Mouse (Mus musculus) embryonic facial prominence, embryonic 14.5 days (tissue): Measurements from ENCODE around the gene Stk17b. TPM values are rescaled to one million over a fixed set of nuclear protein-coding genes. Genes with fewer than 3 reads are reported as not detected.

Experiments
- ATAC-seq: fragments of 200-750 bp; cut with Nextera tagmentation; 2 replicates; pipeline ENCODE4 v1.8.0; 2017; ENCODE audit warnings: low read depth, moderate number of reproducible peaks, moderate TSS enrichment
- DNase-seq: peaks from one replicate; pipeline ENCODE4 v3.0.0-alpha.2; 2015; ENCODE audit warnings: low spot score
- H3K27ac ChIP-seq: fragments of 300-500 bp; sonication (generic); replicated peaks from 2 replicates; pipeline ENCODE4 v1.5.1; 2014; ENCODE audit warnings: low read depth, mild to moderate bottlenecking, low read length, moderate library complexity
- H3K27me3 ChIP-seq: fragments of 300-500 bp; sonication (generic); replicated peaks from 2 replicates; pipeline ENCODE4 v1.6.1; 2014; ENCODE audit warnings: low read length; ENCODE audit not compliant: control insufficient read depth, insufficient read depth
- H3K36me3 ChIP-seq: fragments of 300-500 bp; sonication (generic); 2 replicates; pipeline ENCODE4 v1.6.1; 2014; ENCODE audit warnings: low read length, mixed read lengths; ENCODE audit not compliant: control insufficient read depth, insufficient read depth
- H3K4me1 ChIP-seq: fragments of 300-500 bp; sonication (generic); 2 replicates; pipeline ENCODE4 v1.6.1; 2014; ENCODE audit warnings: antibody characterized with exemption, low read length; ENCODE audit not compliant: control insufficient read depth, insufficient read depth
- H3K4me2 ChIP-seq: fragments of 300-500 bp; sonication (generic); 2 replicates; pipeline ENCODE4 v1.6.1; 2014; ENCODE audit warnings: low read depth, mild to moderate bottlenecking, low read length, moderate library complexity, mixed read lengths
- H3K4me3 ChIP-seq: fragments of 300-500 bp; sonication (generic); 2 replicates; pipeline ENCODE4 v1.5.1; 2014; ENCODE audit warnings: low read depth, mild to moderate bottlenecking, low read length
- H3K9ac ChIP-seq: fragments of 300-500 bp; sonication (generic); 2 replicates; pipeline ENCODE4 v1.6.1; 2014; ENCODE audit warnings: low read depth, mild to moderate bottlenecking, low read length, moderate library complexity, mixed read lengths
- H3K9me3 ChIP-seq: fragments of 300-500 bp; sonication (generic); 2 replicates; pipeline ENCODE4 v1.6.1; 2016; ENCODE audit warnings: low read length; ENCODE audit not compliant: control insufficient read depth
- WGBS: fragments of 180-500 bp; shearing (Covaris S2); extraction: QIAGEN DNeasy Blood & Tissue Kit; methylation state at CpG from one replicate; pipeline ENCODE4 v1.1.7; 2014; 5-methylcytosine and 5-hydroxymethylcytosine counted together
- polyA plus RNA-seq: library from polyadenylated mRNA; unstranded; fragments of >200 nt; fragmentation: Nextera tagmentation; extraction: Ambion mirVana; gene quantifications from 2 replicates; pipeline ENCODE4 v1.2.1, GENCODE M21; 2014

Stk17b gene
- polyA plus RNA-seq, 1 experiment from 2014 or later, result 19.6 TPM

DNA sequence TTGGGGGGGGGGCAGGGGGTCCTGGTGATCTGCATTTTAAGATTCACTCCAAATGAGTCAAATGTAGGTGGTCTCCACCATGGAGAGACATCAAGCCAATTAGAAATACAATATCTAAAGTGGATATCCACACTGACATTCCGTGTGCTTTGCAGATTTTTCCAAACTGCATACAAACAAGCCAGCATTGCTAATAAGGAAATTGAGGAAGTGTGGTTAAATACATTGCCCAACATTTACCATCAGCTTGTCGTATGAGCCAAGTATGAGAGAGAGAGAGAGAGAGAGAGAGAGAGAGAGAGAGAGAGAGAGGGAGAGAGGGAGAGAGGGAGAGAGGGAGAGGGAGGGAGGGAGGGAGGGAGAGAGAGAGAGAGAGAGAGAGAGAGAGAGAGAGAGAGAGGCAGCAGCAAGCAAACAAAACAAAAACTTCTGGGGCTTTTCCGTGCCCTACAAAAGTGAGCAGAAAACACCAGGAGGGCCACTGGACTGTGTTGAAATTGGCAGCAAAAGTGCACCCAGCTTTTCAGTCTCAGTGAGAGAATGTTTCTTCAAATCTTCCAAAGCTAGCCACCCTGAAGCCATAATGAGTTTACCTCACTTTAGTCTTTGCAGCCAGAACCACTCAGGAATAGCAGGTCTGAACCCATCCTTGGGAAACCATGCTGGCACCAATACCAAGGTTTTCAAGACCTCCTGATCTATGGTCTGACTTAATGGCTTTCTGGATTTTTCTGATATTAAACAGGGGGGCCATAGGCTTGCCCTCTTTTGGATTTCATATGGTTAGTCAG, 33.2 kb upstream of the Stk17b start:
- Histone ChIP-seq H3K9ac (no peak overlapping the region), H3K4me1 (peaks cover 3% of the 10 kb centered on the region; the same call in 1 of the 2 replicates), H3K4me2 (no peak overlapping the region), H3K4me3 (no peak overlapping the region), H3K9me3 (no peaks in the 10 kb centered on the region), H3K27me3 (no peaks in the 10 kb centered on the region), H3K36me3 (no peaks in the 10 kb centered on the region), H3K27ac (no peak overlapping the region; the same call in 1 of the 2 replicates)
- 34% methylated on average over 3 of the region's 3 CpGs for WGBS
- DNase-seq (peak; percentile 13), ATAC-seq (no peak)

DNA sequence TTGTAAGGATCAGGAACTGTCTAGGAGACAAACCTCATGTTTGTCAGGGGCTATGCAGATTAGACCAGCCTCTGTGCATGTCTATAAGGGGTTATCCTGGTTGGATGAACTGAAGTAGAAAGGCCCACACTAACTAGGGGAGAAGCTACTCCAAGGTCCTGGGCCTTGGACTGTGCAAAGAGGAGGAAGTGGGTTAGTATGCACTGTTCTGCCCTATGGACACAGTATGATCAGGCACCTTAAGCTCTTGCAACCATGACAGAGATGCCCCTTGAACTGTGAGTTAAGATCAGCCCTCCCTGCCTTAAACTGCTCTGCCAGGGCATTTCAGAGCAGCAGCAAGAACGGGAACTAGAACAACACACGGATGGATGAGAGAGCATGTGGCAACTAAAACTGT, 31.3 kb upstream of the Stk17b start:
- H3K9ac ChIP-seq, result no peak overlapping the region
- H3K27ac ChIP-seq, result no peak overlapping the region
- no peak for DNase-seq
- H3K4me1 ChIP-seq, result peaks cover 3% of the 10 kb centered on the region; the same call in 1 of the 2 replicates
- 84% methylated on average over 2 of the region's 2 CpGs for WGBS
- no peak overlapping the region for H3K4me3 ChIP-seq
- H3K9me3 ChIP-seq, result no peaks in the 10 kb centered on the region
- ATAC-seq, result no peak
- no peaks in the 10 kb centered on the region for H3K27me3 ChIP-seq
- H3K36me3 ChIP-seq, result no peaks in the 10 kb centered on the region
- H3K4me2 ChIP-seq, result no peak overlapping the region

DNA sequence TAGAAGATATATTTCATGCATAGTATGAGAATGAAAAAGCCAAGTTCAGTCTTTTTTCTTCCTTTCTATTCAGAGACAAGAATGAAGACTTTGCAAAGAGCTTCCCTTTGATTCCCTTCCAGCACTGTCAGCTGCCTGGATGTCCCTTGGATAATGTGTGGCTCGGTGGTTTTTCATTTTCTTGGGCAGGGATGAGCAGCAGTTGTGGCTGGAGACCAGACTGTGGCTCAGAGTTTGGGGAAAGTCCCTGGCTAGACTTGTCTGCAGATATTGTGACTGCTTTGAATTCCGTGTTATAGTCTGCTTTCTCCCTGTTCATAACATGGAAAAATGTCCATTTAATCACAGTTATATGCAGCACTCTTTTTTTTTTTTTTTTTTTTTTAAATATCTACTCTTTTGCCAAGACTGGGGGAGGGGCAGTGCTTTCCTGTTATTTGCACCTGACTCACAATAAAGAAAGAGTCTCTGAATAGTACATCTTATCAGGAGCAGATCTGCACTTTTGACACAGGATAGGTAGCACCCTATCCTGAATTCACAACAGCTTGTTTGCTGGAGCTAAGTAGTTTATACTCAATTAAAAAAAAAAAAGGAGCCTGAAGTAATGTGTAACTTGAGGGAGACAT, 29.2 kb upstream of the Stk17b start:
- H3K9ac ChIP-seq, result no peak overlapping the region
- H3K9me3 ChIP-seq, result no peaks in the 10 kb centered on the region
- H3K27ac ChIP-seq, result no peak overlapping the region
- no peaks in the 10 kb centered on the region for H3K27me3 ChIP-seq
- H3K4me2 ChIP-seq, result no peak overlapping the region
- H3K4me3 ChIP-seq, result no peak overlapping the region
- ATAC-seq (no peak), DNase-seq (no peak)
- peaks cover 3% of the 10 kb centered on the region; the same call in 1 of the 2 replicates for H3K4me1 ChIP-seq
- H3K36me3 ChIP-seq, result no peaks in the 10 kb centered on the region
- WGBS, result 73% methylated on average over 2 of the region's 2 CpGs

DNA sequence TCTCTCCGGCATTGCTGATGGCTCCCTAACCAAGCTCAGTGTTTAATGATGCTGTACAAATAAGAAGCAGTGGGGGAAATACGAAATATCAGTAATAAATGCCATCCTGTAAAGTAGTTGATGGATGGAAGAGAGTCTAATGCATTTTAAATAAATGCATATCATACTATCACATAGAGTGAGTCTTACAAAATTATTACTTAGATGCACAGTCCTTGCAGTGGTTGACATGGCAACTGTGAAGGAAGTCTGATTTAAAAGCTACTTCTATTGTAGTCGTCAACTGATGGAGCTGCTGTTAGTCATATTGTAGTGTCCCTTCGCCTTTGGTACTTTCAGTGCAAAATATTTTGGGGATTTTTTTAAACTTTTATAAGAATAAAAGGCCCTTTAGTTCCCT, 26.9 kb upstream of the Stk17b start:
- no peaks in the 10 kb centered on the region for H3K4me1 ChIP-seq
- no peak overlapping the region for H3K27ac ChIP-seq
- no peaks in the 10 kb centered on the region for H3K27me3 ChIP-seq
- 92% methylated on average over 4 of the region's 4 CpGs for WGBS
- H3K4me2 ChIP-seq, result no peak overlapping the region
- ATAC-seq, result no peak
- no peak for DNase-seq
- no peaks in the 10 kb centered on the region for H3K9me3 ChIP-seq
- no peaks in the 10 kb centered on the region for H3K36me3 ChIP-seq
- H3K9ac ChIP-seq, result no peak overlapping the region
- no peak overlapping the region for H3K4me3 ChIP-seq

DNA sequence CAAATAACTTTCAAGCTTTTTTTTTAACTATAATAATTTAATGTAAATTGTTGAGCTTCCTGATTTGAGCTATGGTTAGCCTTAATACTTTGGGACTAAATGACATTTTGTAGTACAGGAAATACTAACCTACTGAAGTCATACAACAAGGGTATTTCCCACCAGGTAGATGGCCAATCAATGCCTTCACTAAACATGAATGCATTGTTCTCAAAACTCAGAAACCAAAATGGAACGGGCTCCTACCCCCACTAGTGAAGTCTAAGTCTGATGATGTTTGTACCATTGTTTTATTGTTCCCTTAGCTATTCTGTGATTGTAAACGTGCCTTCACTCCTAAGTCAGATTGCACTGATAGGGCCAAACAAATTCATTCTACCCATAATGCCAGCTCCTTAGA, 23.2 kb upstream of the Stk17b start:
- DNase-seq, result no peak
- no peaks in the 10 kb centered on the region for H3K27me3 ChIP-seq
- H3K36me3 ChIP-seq, result no peaks in the 10 kb centered on the region
- no peak for ATAC-seq
- WGBS, result 82% methylated on average over 2 of the region's 2 CpGs
- no peak overlapping the region for H3K9ac ChIP-seq
- no peak overlapping the region for H3K4me2 ChIP-seq
- no peaks in the 10 kb centered on the region for H3K9me3 ChIP-seq
- H3K27ac ChIP-seq, result no peak overlapping the region
- no peak overlapping the region for H3K4me3 ChIP-seq
- no peaks in the 10 kb centered on the region for H3K4me1 ChIP-seq

DNA sequence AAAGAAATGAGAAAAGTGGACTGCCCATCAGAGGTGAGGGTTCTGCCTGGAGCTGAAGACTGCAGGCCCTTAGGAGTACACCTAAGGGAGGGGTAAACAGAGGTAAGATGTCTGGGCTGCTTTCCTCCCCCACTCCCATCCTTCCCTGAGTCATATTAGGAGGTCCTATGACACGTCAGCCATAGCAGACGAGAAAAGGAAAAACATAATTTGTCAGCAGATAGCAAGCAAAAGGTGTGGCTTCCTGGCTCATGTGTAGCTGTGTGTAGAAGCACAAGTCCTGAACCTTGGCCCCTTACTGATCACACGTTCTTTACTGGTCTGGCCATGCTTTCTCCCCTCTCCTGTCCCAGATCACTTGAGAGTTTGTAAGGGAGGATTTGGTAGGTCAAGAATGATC, 12.8 kb upstream of the Stk17b start:
- Histone ChIP-seq H3K27ac (no peak overlapping the region), H3K4me3 (no peak overlapping the region), H3K36me3 (no peaks in the 10 kb centered on the region), H3K9me3 (no peaks in the 10 kb centered on the region), H3K4me2 (no peak overlapping the region), H3K27me3 (no peaks in the 10 kb centered on the region), H3K4me1 (no peaks in the 10 kb centered on the region), H3K9ac (no peak overlapping the region)
- no peak for DNase-seq
- 57% methylated on average over 3 of the region's 3 CpGs for WGBS
- ATAC-seq, result no peak

DNA sequence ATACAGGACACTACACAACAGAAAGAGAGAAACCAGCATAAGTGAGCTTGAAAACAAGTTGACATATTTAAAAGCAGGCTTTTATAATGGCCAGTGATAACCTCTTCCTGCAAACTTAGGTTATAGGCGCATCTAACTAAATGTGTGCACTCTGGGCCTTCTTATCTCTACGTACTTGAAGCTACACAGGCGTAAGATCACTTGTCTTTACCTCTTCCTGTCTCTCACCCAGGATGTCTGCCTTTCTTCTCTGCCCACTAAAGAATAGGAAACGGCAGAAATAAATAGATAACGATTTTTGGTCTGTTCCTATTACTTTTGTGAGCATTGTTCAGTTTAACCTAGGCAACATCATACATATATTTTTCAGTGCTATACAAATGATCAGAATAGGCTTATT, 12.1 kb upstream of the Stk17b start:
- 85% methylated on average over 5 of the region's 5 CpGs for WGBS
- no peak for DNase-seq
- ATAC-seq, result no peak

DNA sequence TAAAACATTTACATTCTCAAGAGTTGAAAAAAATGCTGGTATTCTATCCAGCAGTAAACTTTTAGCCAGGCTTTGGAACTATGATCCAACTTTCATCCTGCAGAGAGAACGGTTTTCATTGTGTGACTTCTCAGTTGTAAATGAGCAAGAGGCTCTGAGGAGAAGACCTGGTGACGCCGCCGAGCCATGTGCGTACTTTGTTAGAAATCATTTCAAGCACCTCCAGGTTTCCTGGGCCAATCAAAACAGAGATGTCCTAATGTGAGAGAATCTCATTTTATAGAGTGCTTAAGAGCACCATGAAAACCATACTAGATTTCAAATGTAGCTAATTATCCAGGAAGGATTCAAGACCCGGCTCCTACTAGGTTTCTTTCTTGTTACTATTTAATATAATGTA, 11.2 kb upstream of the Stk17b start:
- 84% methylated on average over 6 of the region's 6 CpGs for WGBS
- H3K4me1 ChIP-seq, result no peaks in the 10 kb centered on the region
- H3K9ac ChIP-seq, result no peak overlapping the region
- H3K27ac ChIP-seq, result no peak overlapping the region
- ATAC-seq (no peak), DNase-seq (no peak)
- H3K4me3 ChIP-seq, result no peak overlapping the region
- no peaks in the 10 kb centered on the region for H3K36me3 ChIP-seq
- no peaks in the 10 kb centered on the region for H3K27me3 ChIP-seq
- H3K9me3 ChIP-seq, result no peaks in the 10 kb centered on the region
- H3K4me2 ChIP-seq, result no peak overlapping the region

More for the DNA sequence above, 12.1 kb upstream of the Stk17b start:
- Histone ChIP-seq H3K4me3 (no peak overlapping the region), H3K27me3 (no peaks in the 10 kb centered on the region), H3K27ac (no peak overlapping the region), H3K4me1 (no peaks in the 10 kb centered on the region), H3K9ac (no peak overlapping the region), H3K4me2 (no peak overlapping the region), H3K9me3 (no peaks in the 10 kb centered on the region), H3K36me3 (no peaks in the 10 kb centered on the region)

DNA sequence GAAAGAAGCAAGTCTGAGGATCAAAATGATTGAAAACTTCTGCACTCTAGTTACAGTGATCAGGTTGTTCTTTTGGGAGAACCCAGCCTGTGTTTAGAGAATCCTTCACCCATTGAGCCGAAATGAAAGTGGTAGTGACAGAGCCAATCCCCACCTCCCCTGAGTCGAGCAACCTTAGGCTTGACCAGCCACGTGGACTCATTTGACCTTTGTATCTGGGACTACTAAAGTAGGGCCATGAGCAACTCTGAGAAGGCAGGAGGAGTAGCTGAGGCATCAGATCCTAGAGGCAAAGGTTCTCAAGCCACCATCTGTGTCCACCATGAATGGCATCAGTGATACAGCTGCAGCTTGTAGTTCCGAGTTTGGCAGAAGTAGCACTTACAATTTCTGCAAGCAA, 10.6 kb upstream of the Stk17b start:
- H3K27me3 ChIP-seq, result no peaks in the 10 kb centered on the region
- H3K36me3 ChIP-seq, result no peaks in the 10 kb centered on the region
- no peak overlapping the region for H3K27ac ChIP-seq
- H3K9me3 ChIP-seq, result no peaks in the 10 kb centered on the region
- H3K4me2 ChIP-seq, result no peak overlapping the region
- no peak overlapping the region for H3K4me3 ChIP-seq
- H3K9ac ChIP-seq, result no peak overlapping the region
- WGBS, result 69% methylated on average over 4 of the region's 4 CpGs
- H3K4me1 ChIP-seq, result no peaks in the 10 kb centered on the region
- ATAC-seq (no peak), DNase-seq (no peak)
